Comparison of ENCODE assay signal across 8 mouse cellular contexts in genomic region chr16:35938211-35939151, GRCm38 (mm10). TPM values are rescaled to one million over a fixed set of nuclear protein-coding genes. Genes with fewer than 3 reads are reported as not detected.
A peak's percentile ranks its signal among the peaks of the same experiment; 100 is the strongest.
DNase-seq lines count a peak whose midpoint lies in the region; ATAC-seq lines count a peak whose summit lies in the region.

Gene Parp9 (plus strand): TSS chr16:35938470.
Gene Dtx3l (minus strand): TSS chr16:35939151.

- peak within 1 kb of the TSS; percentile 94 for H3K4me2 ChIP-seq in hindbrain, embryonic 11.5 days (replicated peaks; ENCODE audit: low read depth, low read length)

- peaks cover 6% of the 10 kb centered on the region; the same call in 1 of the 2 replicates for H3K27me3 ChIP-seq in hindbrain, embryonic 11.5 days (ENCODE audit: control insufficient read depth, insufficient read depth, low read length)

- peak within 1 kb of the TSS; percentile 65 for H3K9ac ChIP-seq in hindbrain, embryonic 11.5 days (ENCODE audit: low read depth, low read length)

- H3K36me3 ChIP-seq in hindbrain, embryonic 11.5 days (ENCODE audit: control insufficient read depth, insufficient read depth, low read length): no peaks in the 10 kb centered on the region

- no peaks in the 10 kb centered on the region for H3K9me3 ChIP-seq in hindbrain, embryonic 11.5 days (ENCODE audit: control insufficient read depth, low read length)

- no peak for ATAC-seq in hindbrain, embryonic 11.5 days (ENCODE audit: low FRiP score)

- H3K4me1 ChIP-seq in hindbrain, embryonic 11.5 days (replicated peaks; ENCODE audit: control insufficient read depth, insufficient read depth, low read length): peaks cover 3% of the 10 kb centered on the region; the same call in 1 of the 2 replicates

- H3K27ac ChIP-seq in hindbrain, embryonic 11.5 days (ENCODE audit: low read depth, low read length): no peak within 1 kb of the TSS

- WGBS in hindbrain, embryonic 11.5 days: 1% methylated on average over 52 of the region's 52 CpGs

- DNase-seq in NIH3T3 (ENCODE audit: low read depth): peak; percentile 68
- DNase-seq in cerebellum, adult 9-10 months: peak; percentile 26
- peak; percentile 9 to 34 for DNase-seq in frontal cortex, postnatal 10 days (ENCODE audit: low spot score in 2 of 2)
- DNase-seq in hindbrain, embryonic 11.5 days (ENCODE audit: low spot score): peak; percentile 67
- DNase-seq in layer of hippocampus, adult 9-11 months: peak; percentile 17
- DNase-seq in lung, postnatal 36 days: peak; percentile 81
- DNase-seq in retina, embryonic 14.5 days (ENCODE audit: low spot score): peak; percentile 65
- peak; percentile 74 to 79 for DNase-seq in thymus, postnatal 36 days

- H3K4me3 ChIP-seq in hindbrain, embryonic 11.5 days (ENCODE audit: low read depth, low read length): peak within 1 kb of the TSS; percentile 56

RNA-seq across cellular contexts. Expression of gene Parp9, which starts in this region (rescaled TPM):
- polyA plus RNA-seq in hindbrain, embryonic 11.5 days (2014; fragmentation: Nextera tagmentation; extraction: Ambion mirVana): 2.0 and 2.7 TPM in 2 replicates

RNA-seq across cellular contexts. Expression of gene Dtx3l, which starts in this region (rescaled TPM):
- 2.2 and 2.5 TPM in 2 replicates for polyA plus RNA-seq in hindbrain, embryonic 11.5 days (2014; fragmentation: Nextera tagmentation; extraction: Ambion mirVana)

Comparison
In these comparisons a context has a peak if more than half of its experiments do, and no peak if none do; other contexts are left out.
1. DNase-seq: peak in every context shown above with its lines; median percentile 81 in lung, postnatal 36 days; 76 in thymus, postnatal 36 days; 68 in NIH3T3; 67 in hindbrain, embryonic 11.5 days; 65 in retina, embryonic 14.5 days; 26 in cerebellum, adult 9-10 months; 22 in frontal cortex, postnatal 10 days; 17 in layer of hippocampus, adult 9-11 months.